Mouse (Mus musculus) stomach, postnatal 0 days (tissue): Measurements from ENCODE around the gene Card11. TPM values are rescaled to one million over a fixed set of nuclear protein-coding genes. Genes with fewer than 3 reads are reported as not detected.

ENCODE experiments used
- ATAC-seq: fragments of 200-750 bp; cut with Nextera tagmentation; 2 replicates; pipeline ENCODE4 v1.8.0; 2017; ENCODE audit not compliant: low FRiP score, low TSS enrichment
- DNase-seq: peaks from one replicate; pipeline ENCODE4 v3.0.0-alpha.2; 2016; ENCODE audit warnings: low spot score
- H3K27ac ChIP-seq: fragments of 300-500 bp; sonication (generic); replicated peaks from 2 replicates; pipeline ENCODE4 v1.5.1; 2014; ENCODE audit warnings: mild to moderate bottlenecking, control low read depth
- H3K27me3 ChIP-seq: fragments of 300-500 bp; sonication (generic); 2 replicates; pipeline ENCODE4 v1.6.1; 2014; ENCODE audit warnings: low read length; ENCODE audit not compliant: control insufficient read depth, insufficient read depth
- H3K36me3 ChIP-seq: fragments of 300-500 bp; sonication (generic); 2 replicates; pipeline ENCODE4 v1.6.1; 2014; ENCODE audit warnings: low read length, mixed read lengths; ENCODE audit not compliant: control insufficient read depth, insufficient read depth
- H3K4me1 ChIP-seq: fragments of 300-500 bp; sonication (generic); replicated peaks from 2 replicates; pipeline ENCODE4 v1.6.1; 2014; ENCODE audit warnings: antibody characterized with exemption; ENCODE audit not compliant: control insufficient read depth, insufficient read depth
- H3K4me2 ChIP-seq: fragments of 300-500 bp; sonication (generic); replicated peaks from 2 replicates; pipeline ENCODE4 v1.6.1; 2014; ENCODE audit warnings: low read depth, mild to moderate bottlenecking, control low read depth, moderate library complexity
- H3K4me3 ChIP-seq: fragments of 300-500 bp; sonication (generic); 2 replicates; pipeline ENCODE4 v1.5.1; 2014; ENCODE audit warnings: low read depth, low read length, control low read depth
- H3K9ac ChIP-seq: fragments of 300-500 bp; sonication (generic); 2 replicates; pipeline ENCODE4 v1.6.1; 2014; ENCODE audit warnings: mild to moderate bottlenecking, low read length, control low read depth, mixed read lengths
- H3K9me3 ChIP-seq: fragments of 300-500 bp; sonication (generic); 2 replicates; pipeline ENCODE4 v1.6.1; 2016; ENCODE audit warnings: low read length; ENCODE audit not compliant: control insufficient read depth
- CTCF ChIP-seq: IDR thresholded peaks from 2 replicates; pipeline ENCODE4 v1.5.1; 2016; ENCODE audit warnings: antibody characterized with exemption, low read depth, mild to moderate bottlenecking, moderate library complexity
- EP300 ChIP-seq: optimal IDR thresholded peaks from 2 replicates; pipeline ENCODE3; 2016; ENCODE audit warnings: antibody characterized with exemption
- WGBS: fragments of 180-500 bp; shearing (Covaris S2); extraction: QIAGEN DNeasy Blood & Tissue Kit; methylation state at CpG from one replicate; pipeline ENCODE4 v1.1.7; 2014; 5-methylcytosine and 5-hydroxymethylcytosine counted together
- polyA plus RNA-seq: library from polyadenylated mRNA; unstranded; fragments of >200 nt; fragmentation: Nextera tagmentation; extraction: Ambion mirVana; gene quantifications from 2 replicates; pipeline ENCODE4 v1.2.1, GENCODE M21; 2015

The Card11 gene
- polyA plus RNA-seq, 1 experiment from 2014 or later, result 0.13 TPM

GRCm38 (mm10) chr5:140859730-140860129 lies 140.7 kb downstream of the Card11 start:
- H3K27me3 ChIP-seq, result no peaks in the 10 kb centered on the region
- H3K9me3 ChIP-seq, result no peaks in the 10 kb centered on the region
- H3K36me3 ChIP-seq, result no peaks in the 10 kb centered on the region
- no peak overlapping the region for H3K9ac ChIP-seq
- H3K4me1 ChIP-seq, result no peaks in the 10 kb centered on the region
- TF ChIP-seq EP300 (no peak), CTCF (peak; percentile 39)
- DNase-seq, result no peak
- no peak overlapping the region for H3K4me2 ChIP-seq
- H3K4me3 ChIP-seq, result no peak overlapping the region
- WGBS, result 86% methylated on average over 5 of the region's 5 CpGs
- H3K27ac ChIP-seq, result no peak overlapping the region
- no peak for ATAC-seq

DNA sequence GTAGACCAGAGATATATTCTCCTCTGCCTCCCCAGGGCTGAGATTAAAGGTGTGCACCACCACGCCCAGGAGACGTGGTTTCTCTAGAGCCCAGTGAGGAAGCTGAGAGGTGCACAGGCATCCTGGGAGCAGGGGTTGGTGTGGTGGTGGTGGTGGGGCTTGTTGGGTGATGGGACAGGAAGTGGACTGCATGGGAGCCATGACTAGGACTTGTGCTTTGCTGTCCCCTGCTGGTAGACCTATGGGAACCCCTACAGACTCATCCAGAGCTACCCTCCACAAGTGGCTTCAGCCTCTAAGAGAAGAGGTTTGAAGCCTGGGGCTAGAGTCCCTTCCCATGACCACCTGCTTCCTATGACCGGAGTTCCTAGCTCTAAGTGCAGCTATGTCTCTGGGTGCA lies 142.0 kb downstream of the Card11 start:
- Histone ChIP-seq H3K9me3 (no peaks in the 10 kb centered on the region), H3K36me3 (no peaks in the 10 kb centered on the region), H3K4me2 (no peak overlapping the region), H3K27ac (no peak overlapping the region), H3K4me1 (no peaks in the 10 kb centered on the region), H3K27me3 (no peaks in the 10 kb centered on the region), H3K4me3 (no peak overlapping the region), H3K9ac (no peak overlapping the region)
- DNase-seq, result no peak
- no peak for ATAC-seq
- 82% methylated on average over 3 of the region's 3 CpGs for WGBS
- TF ChIP-seq EP300 (no peak), CTCF (peak; percentile 58)

- no peak overlapping the region for H3K4me2 ChIP-seq
- DNase-seq (peak; percentile 31), ATAC-seq (no peak)
- no peak overlapping the region for H3K4me3 ChIP-seq
- H3K27ac ChIP-seq, result no peak overlapping the region
- H3K9me3 ChIP-seq, result no peaks in the 10 kb centered on the region
- H3K27me3 ChIP-seq, result no peaks in the 10 kb centered on the region
- H3K4me1 ChIP-seq, result no peaks in the 10 kb centered on the region
- WGBS, result 56% methylated on average over 8 of the region's 8 CpGs
- H3K36me3 ChIP-seq, result no peaks in the 10 kb centered on the region
- no peak overlapping the region for H3K9ac ChIP-seq
- TF ChIP-seq EP300 (no peak), CTCF (peak; percentile 63)
These were observed 142.8 kb downstream of the Card11 start for GRCm38 (mm10) chr5:140857432-140858154.

DNA sequence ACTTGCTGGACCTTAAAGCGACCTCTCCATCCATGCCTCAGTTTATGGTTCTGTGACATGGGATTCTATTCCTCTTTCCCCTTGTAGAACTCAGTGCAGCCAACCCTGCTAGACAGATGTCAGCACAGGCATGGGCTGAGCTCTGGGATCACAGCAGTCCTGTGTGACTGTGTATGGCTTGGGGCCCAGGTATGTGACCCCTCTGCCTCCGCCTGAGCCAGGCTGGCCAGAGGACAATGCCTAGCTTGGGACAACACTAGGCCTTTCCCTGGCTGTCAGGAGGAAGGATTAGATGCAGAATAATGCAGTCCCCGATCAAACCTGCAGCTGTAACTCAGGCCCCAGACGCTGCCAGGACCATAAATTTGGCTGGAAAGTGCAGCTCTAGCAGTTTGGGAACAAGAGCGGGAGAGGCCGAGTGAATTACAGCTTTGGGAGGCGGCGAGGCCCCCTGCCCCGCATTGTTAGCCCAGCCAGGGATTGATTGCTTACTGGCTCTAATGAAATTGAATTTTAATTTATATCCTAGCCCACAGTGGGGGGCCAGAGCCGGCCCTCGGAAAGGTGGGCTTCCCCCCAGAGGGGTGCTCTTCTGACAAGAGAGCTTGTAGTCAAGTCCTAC lies 144.4 kb downstream of the Card11 start:
- ATAC-seq, result no peak
- no peak for TF ChIP-seq EP300
- TF ChIP-seq CTCF, result no peak
- Histone ChIP-seq H3K27me3 (no peaks in the 10 kb centered on the region), H3K9me3 (no peaks in the 10 kb centered on the region), H3K27ac (no peak overlapping the region), H3K4me1 (no peaks in the 10 kb centered on the region), H3K36me3 (no peaks in the 10 kb centered on the region), H3K4me2 (no peak overlapping the region), H3K9ac (0 out of 2 replicates have a peak overlapping the region, but pooled peaks have one; percentile 23), H3K4me3 (no peak overlapping the region)
- 55% methylated on average over 11 of the region's 11 CpGs for WGBS
- DNase-seq, result no peak

- no peaks in the 10 kb centered on the region for H3K27me3 ChIP-seq
- no peaks in the 10 kb centered on the region for H3K36me3 ChIP-seq
- WGBS, result 73% methylated on average over 4 of the region's 4 CpGs
- H3K9ac ChIP-seq, result no peak overlapping the region
- no peak for DNase-seq
- H3K4me1 ChIP-seq, result no peaks in the 10 kb centered on the region
- no peak for ATAC-seq
- H3K4me3 ChIP-seq, result no peak overlapping the region
- H3K9me3 ChIP-seq, result no peaks in the 10 kb centered on the region
- H3K4me2 ChIP-seq, result no peak overlapping the region
- TF ChIP-seq CTCF (no peak), EP300 (no peak)
- no peak overlapping the region for H3K27ac ChIP-seq
These were observed 145.7 kb downstream of the Card11 start for GRCm38 (mm10) chr5:140854700-140855099.

DNA sequence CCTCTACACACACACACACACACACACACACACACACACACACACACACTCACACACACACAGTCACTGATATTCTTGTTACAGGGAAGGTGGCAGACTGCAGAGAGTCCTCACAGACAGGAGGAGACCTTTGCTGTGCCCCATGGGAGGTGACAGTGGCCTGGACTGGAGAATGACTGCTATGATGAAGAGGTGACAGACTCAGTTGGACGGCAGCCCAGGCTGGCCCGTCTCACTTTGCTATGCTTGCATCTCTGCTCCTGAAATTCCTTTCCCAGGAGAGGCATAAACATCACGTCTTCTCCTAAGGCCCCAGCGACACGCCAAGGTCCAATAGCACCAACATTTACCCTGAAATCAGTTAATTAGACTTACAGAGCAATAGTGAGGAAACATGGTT lies 146.7 kb downstream of the Card11 start:
- ATAC-seq (no peak), DNase-seq (no peak)
- Histone ChIP-seq H3K27ac (no peak overlapping the region), H3K9ac (no peak overlapping the region), H3K9me3 (no peaks in the 10 kb centered on the region), H3K27me3 (no peaks in the 10 kb centered on the region), H3K36me3 (no peaks in the 10 kb centered on the region), H3K4me1 (no peaks in the 10 kb centered on the region), H3K4me2 (no peak overlapping the region), H3K4me3 (no peak overlapping the region)
- TF ChIP-seq CTCF, result no peak
- TF ChIP-seq EP300, result no peak
- 46% methylated on average over 5 of the region's 5 CpGs for WGBS
